Mouse (Mus musculus): ENCODE results near the gene Aldh16a1. TPM values are rescaled to one million over a fixed set of nuclear protein-coding genes. Genes with fewer than 3 reads are reported as not detected.

The Aldh16a1 gene
- total and polyA plus RNA-seq, 2 experiments from 2014 or later, result 19.0 to 30.9 TPM

- DNase-seq (ENCODE audit: low spot score) (no peak), ATAC-seq (no peak)
- H3K27ac ChIP-seq, result no peak overlapping the region
- H3K36me3 ChIP-seq (ENCODE audit: insufficient read depth, low read length), result no peaks in the 10 kb centered on the region
- H3K4me1 ChIP-seq (ENCODE audit: insufficient read depth, low read length), result no peaks in the 10 kb centered on the region
- no peaks in the 10 kb centered on the region for H3K27me3 ChIP-seq (ENCODE audit: insufficient read depth, low read length)
- no peak for TF ChIP-seq CTCF (IDR thresholded peaks at IDR 0.05; ENCODE audit: low read depth)
- no peak overlapping the region for H3K4me3 ChIP-seq (ENCODE audit: low read length)
- no peak overlapping the region for H3K9ac ChIP-seq (replicated peaks; ENCODE audit: low read length)
- 42% methylated on average over 17 of the region's 18 CpGs for WGBS
- no peaks in the 10 kb centered on the region for H3K9me3 ChIP-seq (ENCODE audit: low read length)
- no peak overlapping the region for H3K4me2 ChIP-seq (ENCODE audit: low read depth, low read length)
These were observed 60.9 kb downstream of the Aldh16a1 start for GRCm38 (mm10) chr7:45093516-45093905.

GRCm38 (mm10) chr7:45092828-45093515 is 61.4 kb downstream of the Aldh16a1 start:
- ATAC-seq, result no peak
- no peaks in the 10 kb centered on the region for H3K9me3 ChIP-seq (ENCODE audit: low read length)
- H3K36me3 ChIP-seq (ENCODE audit: insufficient read depth, low read length), result no peaks in the 10 kb centered on the region
- no peak overlapping the region for H3K9ac ChIP-seq (replicated peaks; ENCODE audit: low read length)
- no peak for TF ChIP-seq CTCF (IDR thresholded peaks at IDR 0.05; ENCODE audit: low read depth)
- H3K27me3 ChIP-seq (ENCODE audit: insufficient read depth, low read length), result no peaks in the 10 kb centered on the region
- no peak overlapping the region for H3K27ac ChIP-seq
- no peak for DNase-seq (ENCODE audit: low spot score)
- H3K4me2 ChIP-seq (ENCODE audit: low read depth, low read length), result no peak overlapping the region
- no peak overlapping the region for H3K4me3 ChIP-seq (ENCODE audit: low read length)
- no peaks in the 10 kb centered on the region for H3K4me1 ChIP-seq (ENCODE audit: insufficient read depth, low read length)
- 59% methylated on average over 12 of the region's 12 CpGs for WGBS

- DNase-seq (ENCODE audit: low spot score), result peak; percentile 95
- Histone ChIP-seq H3K4me1 (ENCODE audit: insufficient read depth, low read length) (no peaks in the 10 kb centered on the region), H3K36me3 (ENCODE audit: insufficient read depth, low read length) (no peaks in the 10 kb centered on the region), H3K4me2 (ENCODE audit: low read depth, low read length) (peak within 1 kb of the TSS; percentile 61), H3K9me3 (ENCODE audit: low read length) (no peaks in the 10 kb centered on the region), H3K27ac (peak within 1 kb of the TSS; percentile 41; the same call in 1 of the 2 replicates), H3K4me3 (ENCODE audit: low read length) (peak within 1 kb of the TSS; percentile 37), H3K9ac (replicated peaks; ENCODE audit: low read length) (peak within 1 kb of the TSS; percentile 44), H3K27me3 (ENCODE audit: insufficient read depth, low read length) (no peaks in the 10 kb centered on the region)
- peak; percentile 95 for ATAC-seq
- no peak for TF ChIP-seq CTCF (IDR thresholded peaks at IDR 0.05; ENCODE audit: low read depth)
- WGBS, result under 1% methylated on average over 16 of the region's 16 CpGs
These were observed 62.3 kb downstream of the Aldh16a1 start, which contains the start of gene Rcn3 for GRCm38 (mm10) chr7:45092048-45092447. Gene Rcn3, minus strand, starts transcription at chr7:45092221.

- Histone ChIP-seq H3K27me3 (ENCODE audit: insufficient read depth, low read length) (no peaks in the 10 kb centered on the region), H3K9ac (replicated peaks; ENCODE audit: low read length) (peak overlapping the region; percentile 44), H3K27ac (peak overlapping the region; percentile 41; the same call in 1 of the 2 replicates), H3K4me3 (ENCODE audit: low read length) (peak overlapping the region; percentile 37), H3K4me2 (ENCODE audit: low read depth, low read length) (peak overlapping the region; percentile 61), H3K4me1 (ENCODE audit: insufficient read depth, low read length) (no peaks in the 10 kb centered on the region), H3K9me3 (ENCODE audit: low read length) (no peaks in the 10 kb centered on the region), H3K36me3 (ENCODE audit: insufficient read depth, low read length) (no peaks in the 10 kb centered on the region)
- WGBS, result 14% methylated on average over 35 of the region's 35 CpGs
- no peak for TF ChIP-seq CTCF (IDR thresholded peaks at IDR 0.05; ENCODE audit: low read depth)
- DNase-seq (ENCODE audit: low spot score) (no peak), ATAC-seq (peak; percentile 16; the same call in 1 of the 2 replicates)
These were observed 63.1 kb downstream of the Aldh16a1 start for GRCm38 (mm10) chr7:45091001-45091990.

MicroRNAs encoded within 50 kb of the gene (microRNA counts, 519-probe panel; counts per million panel counts)
- 4,253 counts per million, percentile 74 among the panel's probes with 10 or more counts for microRNA mmu-miR-150

Small RNA genes within 50 kb of the gene (microRNA-seq; reads per million reads assigned to microRNA genes)
- 219 to 331 reads per million in 2 experiments for gene Mir150
- 10.9 to 14.3 reads per million in 2 experiments for gene Mir5121
- 0 reads per million in 2 experiments for gene Mir7055

Other genes starting within 250 kb of the Aldh16a1 start
Only the 30 nearest of the 32 such genes appear.
- gene Tsks, start 211.4 kb downstream of the Aldh16a1 start, total RNA-seq (2014; rRNA removed), result not detected in 2 replicates
- 0.25 and 0.40 TPM in 2 replicates for gene Tsks, start 211.4 kb downstream of the Aldh16a1 start, polyA plus RNA-seq (2015; fragmentation: Nextera tagmentation; extraction: Ambion mirVana)
- 99.4 and 105 TPM in 2 replicates for gene Cpt1c, start 179.7 kb downstream of the Aldh16a1 start, total RNA-seq (2014; rRNA removed)
- 48.7 and 50.7 TPM in 2 replicates for gene Cpt1c, start 179.7 kb downstream of the Aldh16a1 start, polyA plus RNA-seq (2015; fragmentation: Nextera tagmentation; extraction: Ambion mirVana)
- 215 and 251 TPM in 2 replicates for gene Prmt1, start 168.0 kb downstream of the Aldh16a1 start, total RNA-seq (2014; rRNA removed)
- 470 and 531 TPM in 2 replicates for gene Prmt1, start 168.0 kb downstream of the Aldh16a1 start, polyA plus RNA-seq (2015; fragmentation: Nextera tagmentation; extraction: Ambion mirVana)
- 42.2 and 48.6 TPM in 2 replicates for gene Irf3, start 156.9 kb downstream of the Aldh16a1 start, total RNA-seq (2014; rRNA removed)
- gene Irf3, start 156.9 kb downstream of the Aldh16a1 start, polyA plus RNA-seq (2015; fragmentation: Nextera tagmentation; extraction: Ambion mirVana), result 31.5 and 33.7 TPM in 2 replicates
- 7.2 and 15.0 TPM in 2 replicates for gene Bcl2l12, start 155.9 kb downstream of the Aldh16a1 start, total RNA-seq (2014; rRNA removed)
- gene Bcl2l12, start 155.9 kb downstream of the Aldh16a1 start, polyA plus RNA-seq (2015; fragmentation: Nextera tagmentation; extraction: Ambion mirVana), result 13.0 and 13.6 TPM in 2 replicates
- 76.7 and 77.7 TPM in 2 replicates for gene Scaf1, start 138.2 kb downstream of the Aldh16a1 start, total RNA-seq (2014; rRNA removed)
- 40.7 and 45.6 TPM in 2 replicates for gene Scaf1, start 138.2 kb downstream of the Aldh16a1 start, polyA plus RNA-seq (2015; fragmentation: Nextera tagmentation; extraction: Ambion mirVana)
- 8.4 and 18.6 TPM in 2 replicates for gene Rras, start 136.6 kb downstream of the Aldh16a1 start, total RNA-seq (2014; rRNA removed)
- 15.8 and 16.9 TPM in 2 replicates for gene Rras, start 136.6 kb downstream of the Aldh16a1 start, polyA plus RNA-seq (2015; fragmentation: Nextera tagmentation; extraction: Ambion mirVana)
- gene Prr12, start 101.7 kb downstream of the Aldh16a1 start, total RNA-seq (2014; rRNA removed), result 14.0 and 18.1 TPM in 2 replicates
- gene Prr12, start 101.7 kb downstream of the Aldh16a1 start, polyA plus RNA-seq (2015; fragmentation: Nextera tagmentation; extraction: Ambion mirVana), result 7.5 and 9.2 TPM in 2 replicates
- gene Nosip, start 92.2 kb downstream of the Aldh16a1 start, total RNA-seq (2014; rRNA removed), result 72.9 and 83.1 TPM in 2 replicates
- gene Nosip, start 92.2 kb downstream of the Aldh16a1 start, polyA plus RNA-seq (2015; fragmentation: Nextera tagmentation; extraction: Ambion mirVana), result 64.5 and 67.4 TPM in 2 replicates
- 10.5 and 12.4 TPM in 2 replicates for gene Prrg2, start 91.9 kb downstream of the Aldh16a1 start, total RNA-seq (2014; rRNA removed)
- 15.3 and 17.2 TPM in 2 replicates for gene Prrg2, start 91.9 kb downstream of the Aldh16a1 start, polyA plus RNA-seq (2015; fragmentation: Nextera tagmentation; extraction: Ambion mirVana)
- 42.9 and 45.1 TPM in 2 replicates for gene Rcn3, start 62.4 kb downstream of the Aldh16a1 start, total RNA-seq (2014; rRNA removed)
- gene Rcn3, start 62.4 kb downstream of the Aldh16a1 start, polyA plus RNA-seq (2015; fragmentation: Nextera tagmentation; extraction: Ambion mirVana), result 39.3 and 42.0 TPM in 2 replicates
- gene Fcgrt, start 50.7 kb downstream of the Aldh16a1 start, total RNA-seq (2014; rRNA removed), result 32.9 and 43.6 TPM in 2 replicates
- gene Fcgrt, start 50.7 kb downstream of the Aldh16a1 start, polyA plus RNA-seq (2015; fragmentation: Nextera tagmentation; extraction: Ambion mirVana), result 43.8 and 45.9 TPM in 2 replicates
- 743 and 824 TPM in 2 replicates for gene Rps11, start 30.1 kb downstream of the Aldh16a1 start, total RNA-seq (2014; rRNA removed)
- 768 and 794 TPM in 2 replicates for gene Rps11, start 30.1 kb downstream of the Aldh16a1 start, polyA plus RNA-seq (2015; fragmentation: Nextera tagmentation; extraction: Ambion mirVana)
- 1,377 and 1,807 TPM in 2 replicates for gene Rpl13a, start 25.8 kb downstream of the Aldh16a1 start, total RNA-seq (2014; rRNA removed)
- gene Rpl13a, start 25.8 kb downstream of the Aldh16a1 start, polyA plus RNA-seq (2015; fragmentation: Nextera tagmentation; extraction: Ambion mirVana), result 800 and 828 TPM in 2 replicates
- not detected in 2 replicates for gene Gm45713, start 18.4 kb downstream of the Aldh16a1 start, total RNA-seq (2014; rRNA removed)
- gene Gm45713, start 18.4 kb downstream of the Aldh16a1 start, polyA plus RNA-seq (2015; fragmentation: Nextera tagmentation; extraction: Ambion mirVana), result 0.15 TPM in 1 of 2 replicates, not detected in the other
- gene Flt3l, start 18.2 kb downstream of the Aldh16a1 start, total RNA-seq (2014; rRNA removed), result 5.8 and 8.0 TPM in 2 replicates
- 2.1 and 3.0 TPM in 2 replicates for gene Flt3l, start 18.2 kb downstream of the Aldh16a1 start, polyA plus RNA-seq (2015; fragmentation: Nextera tagmentation; extraction: Ambion mirVana)
- 119 and 124 TPM in 2 replicates for gene Pih1d1, start 281 bp downstream of the Aldh16a1 start, total RNA-seq (2014; rRNA removed)
- 79.3 and 80.5 TPM in 2 replicates for gene Pih1d1, start 281 bp downstream of the Aldh16a1 start, polyA plus RNA-seq (2015; fragmentation: Nextera tagmentation; extraction: Ambion mirVana)
- 9.8 and 13.5 TPM in 2 replicates for gene Slc17a7, start 9.4 kb upstream of the Aldh16a1 start, total RNA-seq (2014; rRNA removed)
- 4.2 and 4.6 TPM in 2 replicates for gene Slc17a7, start 9.4 kb upstream of the Aldh16a1 start, polyA plus RNA-seq (2015; fragmentation: Nextera tagmentation; extraction: Ambion mirVana)
- gene Gfy, start 25.0 kb upstream of the Aldh16a1 start, total RNA-seq (2014; rRNA removed), result 0.36 TPM in 1 of 2 replicates, not detected in the other
- not detected in 2 replicates for gene Gfy, start 25.0 kb upstream of the Aldh16a1 start, polyA plus RNA-seq (2015; fragmentation: Nextera tagmentation; extraction: Ambion mirVana)
- gene Pth2, start 26.4 kb upstream of the Aldh16a1 start, total RNA-seq (2014; rRNA removed), result not detected in 2 replicates
- 1.1 and 2.1 TPM in 2 replicates for gene Pth2, start 26.4 kb upstream of the Aldh16a1 start, polyA plus RNA-seq (2015; fragmentation: Nextera tagmentation; extraction: Ambion mirVana)
- 0.10 TPM in 1 of 2 replicates, not detected in the other for gene Ccdc155, start 50.3 kb upstream of the Aldh16a1 start, total RNA-seq (2014; rRNA removed)
- gene Ccdc155, start 50.3 kb upstream of the Aldh16a1 start, polyA plus RNA-seq (2015; fragmentation: Nextera tagmentation; extraction: Ambion mirVana), result 0.46 and 0.55 TPM in 2 replicates
- gene Dkkl1, start 57.6 kb upstream of the Aldh16a1 start, total RNA-seq (2014; rRNA removed), result 15.7 and 18.3 TPM in 2 replicates
- gene Dkkl1, start 57.6 kb upstream of the Aldh16a1 start, polyA plus RNA-seq (2015; fragmentation: Nextera tagmentation; extraction: Ambion mirVana), result 24.0 and 25.4 TPM in 2 replicates
- gene Tead2, start 61.2 kb upstream of the Aldh16a1 start, total RNA-seq (2014; rRNA removed), result 58.0 and 73.6 TPM in 2 replicates
- gene Tead2, start 61.2 kb upstream of the Aldh16a1 start, polyA plus RNA-seq (2015; fragmentation: Nextera tagmentation; extraction: Ambion mirVana), result 36.0 and 37.3 TPM in 2 replicates
- gene Cd37, start 84.5 kb upstream of the Aldh16a1 start, total RNA-seq (2014; rRNA removed), result 0.40 and 1.0 TPM in 2 replicates
- gene Cd37, start 84.5 kb upstream of the Aldh16a1 start, polyA plus RNA-seq (2015; fragmentation: Nextera tagmentation; extraction: Ambion mirVana), result 2.2 and 2.4 TPM in 2 replicates
- gene Slc6a16, start 86.5 kb upstream of the Aldh16a1 start, total RNA-seq (2014; rRNA removed), result 1.3 and 1.8 TPM in 2 replicates
- gene Slc6a16, start 86.5 kb upstream of the Aldh16a1 start, polyA plus RNA-seq (2015; fragmentation: Nextera tagmentation; extraction: Ambion mirVana), result 2.0 and 2.1 TPM in 2 replicates
- not detected in 2 replicates for gene Slc6a21, start 122.9 kb upstream of the Aldh16a1 start, total RNA-seq (2014; rRNA removed)
- not detected in 2 replicates for gene Slc6a21, start 122.9 kb upstream of the Aldh16a1 start, polyA plus RNA-seq (2015; fragmentation: Nextera tagmentation; extraction: Ambion mirVana)
- gene Trpm4, start 179.2 kb upstream of the Aldh16a1 start, total RNA-seq (2014; rRNA removed), result 29.5 and 35.7 TPM in 2 replicates
- 11.2 and 13.0 TPM in 2 replicates for gene Trpm4, start 179.2 kb upstream of the Aldh16a1 start, polyA plus RNA-seq (2015; fragmentation: Nextera tagmentation; extraction: Ambion mirVana)
- 0.26 and 0.72 TPM in 2 replicates for gene Hrc, start 180.7 kb upstream of the Aldh16a1 start, total RNA-seq (2014; rRNA removed)
- gene Hrc, start 180.7 kb upstream of the Aldh16a1 start, polyA plus RNA-seq (2015; fragmentation: Nextera tagmentation; extraction: Ambion mirVana), result 0.16 and 0.34 TPM in 2 replicates
- 91.9 and 107 TPM in 2 replicates for gene Ppfia3, start 212.4 kb upstream of the Aldh16a1 start, total RNA-seq (2014; rRNA removed)
- gene Ppfia3, start 212.4 kb upstream of the Aldh16a1 start, polyA plus RNA-seq (2015; fragmentation: Nextera tagmentation; extraction: Ambion mirVana), result 25.5 and 26.7 TPM in 2 replicates
- gene Lin7b, start 216.0 kb upstream of the Aldh16a1 start, total RNA-seq (2014; rRNA removed), result 87.4 and 94.2 TPM in 2 replicates
- 69.3 and 76.1 TPM in 2 replicates for gene Lin7b, start 216.0 kb upstream of the Aldh16a1 start, polyA plus RNA-seq (2015; fragmentation: Nextera tagmentation; extraction: Ambion mirVana)

All from hindbrain, postnatal 0 days (tissue).